Mouse (Mus musculus): ENCODE data around the gene Shroom3.
"Not testable (repeated sequence)": the region's sequence is repeated elsewhere in the genome, so short reads cannot be mapped to it uniquely, and the experiment has no call there.

The Shroom3 gene

GRCm38 (mm10) chr5:92887501-92887900 lies 204.3 kb downstream of the Shroom3 start:
- no peak for DNase-seq (ENCODE audit: extremely low read depth, low read depth)

- no peak for DNase-seq (ENCODE audit: extremely low read depth, low read depth)
Observed at GRCm38 (mm10) chr5:92888628-92889241, 205.5 kb downstream of the Shroom3 start.

- no peak for DNase-seq (ENCODE audit: extremely low read depth, low read depth)
Observed at GRCm38 (mm10) chr5:92890902-92891301, 207.7 kb downstream of the Shroom3 start.

- DNase-seq (ENCODE audit: extremely low read depth, low read depth): no peak
Observed at GRCm38 (mm10) chr5:92893284-92893683, 210.0 kb downstream of the Shroom3 start.

GRCm38 (mm10) chr5:92893711-92894110 lies 210.5 kb downstream of the Shroom3 start:
- DNase-seq (ENCODE audit: extremely low read depth, low read depth): no peak

- no peak for DNase-seq (ENCODE audit: extremely low read depth, low read depth)
Observed at GRCm38 (mm10) chr5:92895877-92896276, 212.6 kb downstream of the Shroom3 start.

GRCm38 (mm10) chr5:92896725-92897280 lies 213.6 kb downstream of the Shroom3 start:
- no peak for DNase-seq (ENCODE audit: extremely low read depth, low read depth)

GRCm38 (mm10) chr5:92897766-92898745 lies 214.8 kb downstream of the Shroom3 start:
- no peak for DNase-seq (ENCODE audit: extremely low read depth, low read depth)

- DNase-seq (ENCODE audit: extremely low read depth, low read depth): no peak
Observed at GRCm38 (mm10) chr5:92900470-92900869, 217.2 kb downstream of the Shroom3 start.

GRCm38 (mm10) chr5:92901870-92902269 lies 218.6 kb downstream of the Shroom3 start:
- DNase-seq (ENCODE audit: extremely low read depth, low read depth): no peak

GRCm38 (mm10) chr5:92905146-92905545 lies 221.9 kb downstream of the Shroom3 start:
- DNase-seq (ENCODE audit: extremely low read depth, low read depth): no peak

- no peak for DNase-seq (ENCODE audit: extremely low read depth, low read depth)
Observed at GRCm38 (mm10) chr5:92905594-92906008, 222.4 kb downstream of the Shroom3 start.

GRCm38 (mm10) chr5:92908227-92908626 lies 225.0 kb downstream of the Shroom3 start:
- DNase-seq (ENCODE audit: extremely low read depth, low read depth): no peak

GRCm38 (mm10) chr5:92910838-92911237 lies 227.6 kb downstream of the Shroom3 start:
- no peak for DNase-seq (ENCODE audit: extremely low read depth, low read depth)

GRCm38 (mm10) chr5:92915421-92915820 lies 232.2 kb downstream of the Shroom3 start:
- DNase-seq (ENCODE audit: extremely low read depth, low read depth): no peak

- no peak for DNase-seq (ENCODE audit: extremely low read depth, low read depth)
Observed at GRCm38 (mm10) chr5:92917755-92918154, 234.5 kb downstream of the Shroom3 start.

GRCm38 (mm10) chr5:92918170-92918569 lies 234.9 kb downstream of the Shroom3 start:
- no peak for DNase-seq (ENCODE audit: extremely low read depth, low read depth)

GRCm38 (mm10) chr5:92918866-92919265 lies 235.6 kb downstream of the Shroom3 start:
- no peak for DNase-seq (ENCODE audit: extremely low read depth, low read depth)

GRCm38 (mm10) chr5:92919390-92919789 lies 236.2 kb downstream of the Shroom3 start:
- no peak for DNase-seq (ENCODE audit: extremely low read depth, low read depth)

- no peak for DNase-seq (ENCODE audit: extremely low read depth, low read depth)
Observed at GRCm38 (mm10) chr5:92920984-92921383, 237.7 kb downstream of the Shroom3 start.

GRCm38 (mm10) chr5:92921728-92922127 lies 238.5 kb downstream of the Shroom3 start:
- DNase-seq (ENCODE audit: extremely low read depth, low read depth): no peak

GRCm38 (mm10) chr5:92922981-92923380 lies 239.7 kb downstream of the Shroom3 start:
- DNase-seq (ENCODE audit: extremely low read depth, low read depth): not testable (repeated sequence)

Data from MEL-GATA-1-ER (cell line).